Mouse (Mus musculus) liver, embryonic 15.5 days (tissue): Measurements from ENCODE around the gene Ipo13. TPM values are rescaled to one million over a fixed set of nuclear protein-coding genes. Genes with fewer than 3 reads are reported as not detected.

ENCODE experiments used
- ATAC-seq: fragments of 200-750 bp; cut with Nextera tagmentation; 2 replicates; pipeline ENCODE4 v1.8.0; 2017; ENCODE audit warnings: moderate number of reproducible peaks, mild to moderate bottlenecking, moderate library complexity; ENCODE audit not compliant: insufficient read depth
- H3K27ac ChIP-seq: fragments of 300-500 bp; sonication (generic); replicated peaks from 2 replicates; pipeline ENCODE4 v1.5.1; 2015; ENCODE audit warnings: mild to moderate bottlenecking, inconsistent platforms
- H3K27me3 ChIP-seq: fragments of 300-500 bp; sonication (generic); 2 replicates; pipeline ENCODE4 v1.6.1; 2015; ENCODE audit warnings: mild to moderate bottlenecking, inconsistent platforms
- H3K36me3 ChIP-seq: fragments of 300-500 bp; sonication (generic); replicated peaks from 2 replicates; pipeline ENCODE4 v1.6.1; 2015; ENCODE audit warnings: moderate library complexity, mild to moderate bottlenecking, inconsistent platforms
- H3K4me1 ChIP-seq: fragments of 300-500 bp; sonication (generic); replicated peaks from 2 replicates; pipeline ENCODE4 v1.6.1; 2015; ENCODE audit warnings: inconsistent platforms
- H3K4me2 ChIP-seq: fragments of 300-500 bp; sonication (generic); 2 replicates; pipeline ENCODE4 v1.6.1; 2015; ENCODE audit warnings: moderate library complexity, mild to moderate bottlenecking, inconsistent platforms
- H3K4me3 ChIP-seq: fragments of 300-500 bp; sonication (generic); replicated peaks from 2 replicates; pipeline ENCODE4 v1.5.1; 2015; ENCODE audit warnings: mild to moderate bottlenecking, inconsistent platforms
- H3K9ac ChIP-seq: fragments of 300-500 bp; sonication (generic); 2 replicates; pipeline ENCODE4 v1.6.1; 2015; ENCODE audit warnings: moderate library complexity, mild to moderate bottlenecking, inconsistent platforms
- H3K9me3 ChIP-seq: fragments of 300-500 bp; sonication (generic); replicated peaks from 2 replicates; pipeline ENCODE4 v1.6.1; 2016; ENCODE audit warnings: inconsistent platforms
- WGBS: fragments of 180-500 bp; shearing (Covaris S2); methylation state at CpG from one replicate; pipeline ENCODE4 v1.1.7; 2015; ENCODE audit warnings: mixed read lengths; ENCODE audit not compliant: insufficient replicate concordance; 5-methylcytosine and 5-hydroxymethylcytosine counted together
- polyA plus RNA-seq: library from polyadenylated mRNA; unstranded; fragments of >200 nt; fragmentation: Nextera tagmentation; extraction: Ambion mirVana; gene quantifications from 2 replicates; pipeline ENCODE4 v1.2.1, GENCODE M21; 2015

Gene Ipo13
- polyA plus RNA-seq, 1 experiment from 2014 or later, result 19.4 TPM

GRCm38 (mm10) chr4:117913421-117913820, 1.4 kb downstream of the Ipo13 start:
- H3K9ac ChIP-seq, result peak overlapping the region; percentile 79; the same call in 1 of the 2 replicates
- H3K27ac ChIP-seq, result no peak overlapping the region
- peak overlapping the region; percentile 94 for H3K4me2 ChIP-seq
- WGBS, result 72% methylated on average over 3 of the region's 3 CpGs
- H3K4me1 ChIP-seq, result peaks cover 67% of the 10 kb centered on the region
- ATAC-seq, result no peak
- H3K27me3 ChIP-seq, result no peaks in the 10 kb centered on the region
- H3K9me3 ChIP-seq, result no peaks in the 10 kb centered on the region
- peaks cover 22% of the 10 kb centered on the region for H3K36me3 ChIP-seq
- H3K4me3 ChIP-seq, result peak overlapping the region; percentile 76

- whole genome bisulfite sequencing, result 78% methylated on average over 7 of the region's 7 CpGs
- H3K27me3 ChIP-seq, result no peaks in the 10 kb centered on the region
- no peaks in the 10 kb centered on the region for H3K9me3 ChIP-seq
- peak overlapping the region; percentile 94 for H3K4me2 ChIP-seq
- peaks cover 61% of the 10 kb centered on the region for H3K4me1 ChIP-seq
- no peak overlapping the region for H3K27ac ChIP-seq
- peaks cover 24% of the 10 kb centered on the region for H3K36me3 ChIP-seq
- no peak for ATAC-seq
- no peak overlapping the region for H3K9ac ChIP-seq
- H3K4me3 ChIP-seq, result peak overlapping the region; percentile 76
Observed at GRCm38 (mm10) chr4:117912685-117913273, 2.0 kb downstream of the Ipo13 start.

- Histone ChIP-seq H3K9me3 (no peaks in the 10 kb centered on the region), H3K27me3 (no peaks in the 10 kb centered on the region), H3K9ac (no peak overlapping the region), H3K4me1 (peaks cover 54% of the 10 kb centered on the region), H3K36me3 (peaks cover 25% of the 10 kb centered on the region), H3K4me2 (no peak overlapping the region), H3K27ac (no peak overlapping the region), H3K4me3 (no peak overlapping the region)
- 84% methylated on average over 13 of the region's 13 CpGs for WGBS
- no peak for ATAC-seq
Observed at GRCm38 (mm10) chr4:117912131-117912561, 2.7 kb downstream of the Ipo13 start.

- H3K4me2 ChIP-seq, result no peak overlapping the region
- no peak overlapping the region for H3K27ac ChIP-seq
Observed at GRCm38 (mm10) chr4:117908834-117909453, 5.9 kb downstream of the Ipo13 start.

GRCm38 (mm10) chr4:117906196-117906595, 8.6 kb downstream of the Ipo13 start:
- no peaks in the 10 kb centered on the region for H3K9me3 ChIP-seq
- H3K36me3 ChIP-seq, result peaks cover 68% of the 10 kb centered on the region
- H3K27ac ChIP-seq, result no peak overlapping the region
- WGBS, result 82% methylated on average over 3 of the region's 3 CpGs
- no peaks in the 10 kb centered on the region for H3K27me3 ChIP-seq
- no peak overlapping the region for H3K9ac ChIP-seq
- 0 out of 2 replicates have a peak, but pooled peaks cover 8% of the 10 kb centered on the region for H3K4me1 ChIP-seq
- ATAC-seq, result no peak
- no peak overlapping the region for H3K4me2 ChIP-seq
- H3K4me3 ChIP-seq, result no peak overlapping the region

More at GRCm38 (mm10) chr4:117908834-117909453, 5.9 kb downstream of the Ipo13 start:
- H3K36me3 ChIP-seq, result peaks cover 53% of the 10 kb centered on the region
- no peak for ATAC-seq
- H3K9me3 ChIP-seq, result no peaks in the 10 kb centered on the region
- H3K9ac ChIP-seq, result no peak overlapping the region
- WGBS, result 77% methylated on average over 8 of the region's 8 CpGs
- no peaks in the 10 kb centered on the region for H3K27me3 ChIP-seq
- peaks cover 31% of the 10 kb centered on the region for H3K4me1 ChIP-seq
- H3K4me3 ChIP-seq, result no peak overlapping the region

- Histone ChIP-seq H3K27ac (no peak overlapping the region), H3K27me3 (no peaks in the 10 kb centered on the region), H3K4me3 (no peak overlapping the region), H3K4me1 (0 out of 2 replicates have a peak, but pooled peaks cover 4% of the 10 kb centered on the region), H3K9me3 (no peaks in the 10 kb centered on the region), H3K36me3 (peaks cover 73% of the 10 kb centered on the region), H3K9ac (no peak overlapping the region), H3K4me2 (no peak overlapping the region)
- no peak for ATAC-seq
- 89% methylated on average over 8 of the region's 8 CpGs for WGBS
Observed at GRCm38 (mm10) chr4:117904761-117905160, 10.0 kb downstream of the Ipo13 start.

- H3K27ac ChIP-seq, result no peak overlapping the region
- H3K4me3 ChIP-seq, result no peak overlapping the region
- no peak overlapping the region for H3K4me2 ChIP-seq
- no peak for ATAC-seq
- H3K9me3 ChIP-seq, result no peaks in the 10 kb centered on the region
- 88% methylated on average over 10 of the region's 10 CpGs for WGBS
- 0 out of 2 replicates have a peak, but pooled peaks cover 3% of the 10 kb centered on the region for H3K4me1 ChIP-seq
- H3K9ac ChIP-seq, result no peak overlapping the region
- no peaks in the 10 kb centered on the region for H3K27me3 ChIP-seq
- peaks cover 80% of the 10 kb centered on the region for H3K36me3 ChIP-seq
Observed at GRCm38 (mm10) chr4:117904094-117904493, 10.7 kb downstream of the Ipo13 start.

GRCm38 (mm10) chr4:117898111-117898510, 16.7 kb downstream of the Ipo13 start:
- Histone ChIP-seq H3K9ac (no peak overlapping the region), H3K4me1 (no peaks in the 10 kb centered on the region; the same call in 1 of the 2 replicates), H3K36me3 (peaks cover 83% of the 10 kb centered on the region), H3K4me2 (no peak overlapping the region), H3K27ac (no peak overlapping the region), H3K27me3 (no peaks in the 10 kb centered on the region), H3K9me3 (no peaks in the 10 kb centered on the region), H3K4me3 (no peak overlapping the region)
- ATAC-seq, result no peak
- 68% methylated on average over 3 of the region's 3 CpGs for WGBS

- WGBS, result 84% methylated on average over 6 of the region's 6 CpGs
- Histone ChIP-seq H3K4me3 (no peak overlapping the region), H3K9ac (no peak overlapping the region), H3K36me3 (peaks cover 62% of the 10 kb centered on the region), H3K9me3 (no peaks in the 10 kb centered on the region), H3K27ac (no peak overlapping the region), H3K4me2 (no peak overlapping the region), H3K4me1 (peaks cover 10% of the 10 kb centered on the region), H3K27me3 (no peaks in the 10 kb centered on the region)
- ATAC-seq, result no peak
Observed at GRCm38 (mm10) chr4:117896031-117896430, 18.8 kb downstream of the Ipo13 start.

- H3K36me3 ChIP-seq, result peaks cover 56% of the 10 kb centered on the region
- no peak for ATAC-seq
- H3K4me2 ChIP-seq, result no peak overlapping the region
- H3K27me3 ChIP-seq, result no peaks in the 10 kb centered on the region
- no peak overlapping the region for H3K9ac ChIP-seq
- H3K9me3 ChIP-seq, result no peaks in the 10 kb centered on the region
- WGBS, result 76% methylated on average over 7 of the region's 7 CpGs
- peaks cover 17% of the 10 kb centered on the region for H3K4me1 ChIP-seq
- H3K27ac ChIP-seq, result no peak overlapping the region
- no peak overlapping the region for H3K4me3 ChIP-seq
Observed at GRCm38 (mm10) chr4:117895339-117895738, 19.5 kb downstream of the Ipo13 start.

GRCm38 (mm10) chr4:117894601-117895000, 20.2 kb downstream of the Ipo13 start:
- no peak for ATAC-seq
- H3K4me2 ChIP-seq, result no peak overlapping the region
- no peaks in the 10 kb centered on the region for H3K9me3 ChIP-seq
- 81% methylated on average over 8 of the region's 8 CpGs for WGBS
- peaks cover 52% of the 10 kb centered on the region for H3K36me3 ChIP-seq
- H3K27me3 ChIP-seq, result no peaks in the 10 kb centered on the region
- H3K4me3 ChIP-seq, result no peak overlapping the region
- peaks cover 22% of the 10 kb centered on the region for H3K4me1 ChIP-seq
- H3K27ac ChIP-seq, result no peak overlapping the region
- no peak overlapping the region for H3K9ac ChIP-seq
